Mouse (Mus musculus): ENCODE measurements around the gene Mgarp. TPM values are rescaled to one million over a fixed set of nuclear protein-coding genes. Genes with fewer than 3 reads are reported as not detected.
"Not testable (repeated sequence)": the region's sequence is repeated elsewhere in the genome, so short reads cannot be mapped to it uniquely, and the experiment has no call there.

Gene Mgarp
- 0.06 and 0.08 TPM in 2 replicates for polyA plus RNA-seq (2012; rRNA removed)

DNA sequence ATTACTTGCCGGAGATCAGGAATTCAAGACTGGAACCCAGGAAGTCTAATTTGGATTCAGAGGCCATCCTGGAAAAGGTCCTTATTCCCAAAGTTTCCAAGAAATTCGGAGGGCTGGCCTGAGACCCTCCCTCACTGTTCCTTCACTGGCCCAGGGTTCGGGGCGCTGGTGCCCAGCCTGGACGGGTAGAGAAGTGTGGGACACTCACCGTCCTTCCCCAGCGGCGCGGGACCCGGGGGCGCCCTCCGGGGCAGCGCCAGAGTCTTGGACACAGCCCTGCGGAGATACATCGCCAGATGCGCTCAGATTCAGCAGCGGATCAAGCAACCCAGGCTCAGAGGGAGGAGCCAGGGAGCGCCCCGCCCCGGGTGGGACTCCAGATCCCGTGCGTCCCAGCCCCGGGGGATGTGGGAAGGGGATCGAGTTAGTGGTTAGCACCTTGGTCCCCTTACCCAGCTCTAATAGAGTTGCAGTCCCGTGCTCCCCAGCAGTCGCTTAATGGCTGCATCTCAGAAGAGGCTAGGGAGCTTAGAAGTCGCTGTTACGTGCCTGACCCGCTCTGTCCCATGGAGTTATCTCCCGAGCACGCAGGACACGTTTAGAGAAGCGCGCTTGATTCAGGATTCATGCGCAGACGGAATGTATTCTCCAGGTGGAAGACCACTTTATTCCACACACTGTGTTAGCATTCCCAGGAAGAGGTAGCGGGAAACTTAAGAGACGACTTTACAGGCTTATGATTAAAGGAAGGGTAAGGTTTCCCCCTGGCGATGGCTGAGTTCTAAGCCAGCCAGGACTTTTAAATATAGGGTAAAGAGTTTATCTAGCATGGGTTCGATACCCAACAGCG, at the start of gene Mgarp:
Gene Mgarp, minus strand, starts transcription at position 520 of the 850 bp plus-strand sequence.
- DNase-seq (ENCODE audit: extremely low spot score in 1 of 2, low spot score in 1 of 2) = no peak

- no peak for DNase-seq (ENCODE audit: extremely low spot score in 1 of 2, low spot score in 1 of 2)
Observed at GRCm38 (mm10) chr3:51434871-51435595, 38.5 kb upstream of the Mgarp start.

DNA sequence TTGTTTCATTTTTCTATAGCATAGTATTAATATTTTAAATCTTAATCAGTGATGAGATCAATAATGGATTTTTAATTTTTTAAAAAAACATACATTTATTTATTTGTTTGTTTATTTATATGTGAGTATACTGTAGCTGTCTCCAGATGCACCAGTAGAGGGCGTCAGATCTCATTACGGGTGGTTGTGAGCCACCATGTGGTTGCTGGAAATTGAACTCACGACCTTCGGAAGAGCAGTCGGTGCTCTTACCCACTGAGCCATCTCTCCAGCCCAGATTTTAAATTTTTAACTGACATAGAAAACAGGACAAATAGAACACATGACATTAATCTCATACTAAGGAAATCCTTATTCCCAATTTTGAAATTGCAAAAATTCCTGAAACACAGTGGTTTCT, 37.8 kb upstream of the Mgarp start:
- DNase-seq (ENCODE audit: extremely low spot score in 1 of 2, low spot score in 1 of 2) = not testable (repeated sequence)

DNA sequence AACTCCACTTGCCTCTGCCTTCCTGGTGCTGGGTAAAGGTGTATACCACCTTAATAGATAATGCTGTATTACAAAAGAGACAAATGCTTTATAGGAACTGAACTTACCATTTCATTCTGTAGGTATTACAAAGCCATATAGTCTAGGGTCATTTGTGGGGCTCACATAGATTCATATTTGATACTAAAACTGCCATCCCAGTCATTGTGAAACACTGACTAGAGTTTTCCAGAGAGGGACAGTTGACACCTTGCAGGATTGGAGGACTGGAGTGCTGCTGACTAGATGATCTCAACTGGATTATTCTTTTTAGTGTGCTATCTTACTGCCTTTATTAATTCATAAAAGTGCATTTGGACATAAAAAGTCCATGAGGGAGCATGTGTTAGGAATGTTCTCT, 28.9 kb upstream of the Mgarp start:
- DNase-seq (ENCODE audit: extremely low spot score in 1 of 2, low spot score in 1 of 2) = no peak

DNA sequence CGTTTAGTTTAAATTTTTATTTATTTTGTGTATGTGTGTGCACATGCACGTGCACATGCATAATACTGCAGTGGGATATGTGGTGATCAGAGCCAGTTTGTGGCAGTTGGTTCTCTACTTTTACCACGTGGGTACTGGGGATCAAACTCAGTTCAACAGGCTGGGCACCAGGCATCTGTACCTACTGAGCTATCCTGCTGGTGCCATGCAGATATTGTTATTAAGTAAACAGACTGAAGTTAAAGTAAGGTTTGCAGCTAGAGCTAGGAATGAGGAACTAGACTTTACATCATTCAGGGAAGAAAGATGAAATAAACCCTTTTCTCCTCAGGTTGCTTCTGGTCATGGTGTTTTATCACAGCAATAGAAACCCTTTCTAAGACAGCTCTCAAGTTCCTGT, 25.4 kb upstream of the Mgarp start:
- no peak for DNase-seq (ENCODE audit: extremely low spot score in 1 of 2, low spot score in 1 of 2)

GRCm38 (mm10) chr3:51417966-51418365, 21.4 kb upstream of the Mgarp start:
- DNase-seq (ENCODE audit: extremely low spot score in 1 of 2, low spot score in 1 of 2) = no peak

DNA sequence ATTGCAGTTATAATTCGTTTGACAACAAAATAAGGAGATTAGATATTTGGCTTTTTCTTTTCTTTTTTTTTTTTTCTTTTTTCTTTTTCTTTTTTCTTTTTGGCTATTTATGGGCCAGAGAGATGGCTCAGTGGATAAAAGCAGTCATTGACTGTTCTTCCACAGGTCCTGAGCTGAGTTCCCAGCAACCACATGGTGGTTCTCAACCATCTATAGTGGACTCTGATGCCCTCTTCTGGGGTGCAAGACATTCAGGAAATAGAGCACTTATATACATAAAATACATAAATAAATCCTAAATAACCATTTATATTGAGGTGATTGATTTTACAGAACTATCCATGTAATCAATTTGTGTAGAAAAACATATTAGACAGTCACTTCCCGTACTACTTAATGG, 20.9 kb upstream of the Mgarp start:
- no peak for DNase-seq (ENCODE audit: extremely low spot score in 1 of 2, low spot score in 1 of 2)

DNA sequence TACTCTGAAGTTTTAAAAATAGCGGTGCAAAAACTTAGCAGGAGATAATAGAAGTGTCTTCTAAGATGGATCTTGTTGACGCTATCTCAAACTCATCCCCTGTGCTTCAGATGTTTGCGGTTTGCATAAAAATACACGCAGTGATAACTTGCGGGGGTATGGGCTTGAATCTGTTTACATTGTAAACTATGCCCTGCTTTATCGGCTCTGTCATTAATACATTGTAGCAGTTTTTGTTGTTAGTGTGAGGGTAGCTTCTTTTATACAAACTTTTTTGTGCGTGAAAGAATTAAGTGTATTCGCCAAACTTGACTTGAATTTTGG, 20.6 kb upstream of the Mgarp start:
- DNase-seq (ENCODE audit: extremely low spot score in 1 of 2, low spot score in 1 of 2) = no peak

- DNase-seq (ENCODE audit: extremely low spot score in 1 of 2, low spot score in 1 of 2) = peak in 1 of 2 experiments; percentile 23
Observed at GRCm38 (mm10) chr3:51416364-51417134, 20.0 kb upstream of the Mgarp start.

DNA sequence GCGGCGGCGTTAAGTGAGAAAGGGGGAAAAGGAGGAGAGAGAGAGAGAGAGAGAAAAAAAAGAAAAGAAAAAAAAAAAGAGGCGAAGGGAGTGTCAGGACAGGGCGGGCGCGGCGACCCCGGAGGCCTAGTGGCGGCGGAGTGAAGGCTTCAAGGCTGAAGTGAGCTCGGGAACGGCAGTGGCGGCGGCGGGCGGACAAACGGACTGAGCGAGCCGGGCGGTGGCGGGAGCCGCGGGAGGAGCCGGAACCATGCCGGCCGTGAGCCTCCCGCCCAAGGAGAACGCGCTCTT, 19.5 kb upstream of the Mgarp start:
- DNase-seq (ENCODE audit: extremely low spot score in 1 of 2, low spot score in 1 of 2) = no peak

GRCm38 (mm10) chr3:51415098-51416072, 18.8 kb upstream of the Mgarp start, which contains the start of gene Naa15:
TSS of gene Naa15 (plus strand) at chr3:51415148.
- DNase-seq (ENCODE audit: extremely low spot score in 1 of 2, low spot score in 1 of 2) = peak; percentile 92 to 97

GRCm38 (mm10) chr3:51413276-51413675, 16.7 kb upstream of the Mgarp start:
- no peak for DNase-seq (ENCODE audit: extremely low spot score in 1 of 2, low spot score in 1 of 2)

- DNase-seq (ENCODE audit: extremely low spot score in 1 of 2, low spot score in 1 of 2) = no peak
Observed at GRCm38 (mm10) chr3:51412457-51412856, 15.9 kb upstream of the Mgarp start.

DNA sequence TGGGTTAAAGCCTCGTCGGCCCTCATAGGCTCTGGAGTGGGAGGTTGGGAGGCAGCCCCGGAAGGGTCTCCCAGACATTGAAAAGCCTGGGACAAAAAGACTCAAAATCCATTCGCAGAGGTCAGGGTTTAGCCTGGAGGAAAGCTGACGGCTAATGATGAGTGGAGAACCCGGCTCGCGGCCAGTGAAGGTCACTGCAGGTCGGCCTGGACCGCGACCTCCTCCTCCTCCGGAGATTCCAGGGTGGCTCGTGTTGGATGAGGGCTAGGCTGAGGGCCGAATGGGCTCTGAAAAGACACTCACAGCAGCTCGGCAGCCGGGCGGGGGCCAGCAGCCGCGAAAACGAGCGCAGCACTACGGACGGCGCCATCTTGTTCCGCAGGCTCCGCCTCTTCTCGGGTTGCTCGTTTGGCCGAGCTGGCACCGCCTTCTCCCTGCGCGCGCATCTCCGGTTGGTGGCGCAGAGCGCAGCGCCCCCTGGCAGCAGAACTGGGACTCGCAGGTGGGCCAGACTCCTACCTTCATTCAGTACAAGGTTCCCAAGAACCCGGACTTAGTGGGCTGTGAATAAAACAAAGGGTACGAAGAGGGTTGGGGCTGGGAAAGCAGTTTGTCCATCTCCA, 12.1 kb upstream of the Mgarp start, which contains the start of gene Ndufc1:
Gene Ndufc1, minus strand, starts transcription at position 428 of the 623 bp plus-strand sequence.
- peak; percentile 86 to 98 for DNase-seq (ENCODE audit: extremely low spot score in 1 of 2, low spot score in 1 of 2)

GRCm38 (mm10) chr3:51407870-51408560, 11.5 kb upstream of the Mgarp start:
- peak in 1 of 2 experiments; percentile 32 for DNase-seq (ENCODE audit: extremely low spot score in 1 of 2, low spot score in 1 of 2)

- DNase-seq (ENCODE audit: extremely low spot score in 1 of 2, low spot score in 1 of 2) = no peak
Observed at GRCm38 (mm10) chr3:51402628-51403027, 6.1 kb upstream of the Mgarp start.

- not testable (repeated sequence) for DNase-seq (ENCODE audit: extremely low spot score in 1 of 2, low spot score in 1 of 2)
Observed at GRCm38 (mm10) chr3:51402054-51402453, 5.5 kb upstream of the Mgarp start.

DNA sequence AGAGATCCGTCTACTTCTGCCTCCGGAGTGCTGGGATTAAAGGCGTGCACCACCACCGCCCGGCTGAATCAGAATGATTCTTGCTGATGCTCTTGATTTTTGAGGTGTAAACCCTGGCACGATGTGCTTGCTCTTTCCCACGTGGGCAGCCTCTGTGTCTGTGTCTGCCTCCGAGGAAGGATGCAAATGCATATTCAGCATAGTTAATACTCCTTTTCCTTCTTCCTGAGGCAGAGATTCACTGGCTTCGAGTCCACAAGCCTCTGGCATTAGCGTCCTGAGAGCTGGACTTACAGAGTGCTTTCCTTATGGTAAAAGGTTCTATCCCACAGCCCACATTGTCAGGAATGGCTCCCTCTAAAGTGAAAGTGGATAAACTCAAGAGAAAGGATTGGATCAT, 4.1 kb upstream of the Mgarp start:
- DNase-seq (ENCODE audit: extremely low spot score in 1 of 2, low spot score in 1 of 2) = peak in 1 of 2 experiments; percentile 29

DNA sequence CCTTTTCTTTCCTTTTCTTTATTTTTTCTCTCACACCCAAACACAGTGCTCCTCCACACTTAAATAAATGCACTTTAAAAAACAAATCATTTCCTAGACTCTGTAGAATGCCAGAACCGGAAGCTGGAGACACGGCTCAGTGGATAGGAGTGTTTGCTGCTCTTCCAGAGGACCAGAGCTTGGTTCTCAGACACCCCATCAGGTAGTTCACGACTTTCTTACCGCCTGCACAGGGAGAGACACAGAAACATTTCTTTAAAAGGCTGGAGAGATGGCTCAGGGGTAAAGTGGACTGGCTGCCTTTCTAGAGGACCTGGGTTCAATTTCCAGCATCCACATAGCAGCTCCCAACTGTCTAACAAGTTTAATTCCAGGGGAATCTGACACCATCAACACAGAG, 3.0 kb upstream of the Mgarp start:
- no peak for DNase-seq (ENCODE audit: extremely low spot score in 1 of 2, low spot score in 1 of 2)

All from frontal cortex, adult 2 months (tissue).